Mouse (Mus musculus): ENCODE results near the gene Cab39. TPM values are rescaled to one million over a fixed set of nuclear protein-coding genes. Genes with fewer than 3 reads are reported as not detected.
"Not testable (repeated sequence)": the region's sequence is repeated elsewhere in the genome, so short reads cannot be mapped to it uniquely, and the experiment has no call there.

Gene Cab39
- polyA plus RNA-seq, 1 experiment from 2014 or later, result 33.8 TPM

- no peak for ATAC-seq
Measured at GRCm38 (mm10) chr1:85799776-85800175, 6.5 kb downstream of the Cab39 start.

DNA sequence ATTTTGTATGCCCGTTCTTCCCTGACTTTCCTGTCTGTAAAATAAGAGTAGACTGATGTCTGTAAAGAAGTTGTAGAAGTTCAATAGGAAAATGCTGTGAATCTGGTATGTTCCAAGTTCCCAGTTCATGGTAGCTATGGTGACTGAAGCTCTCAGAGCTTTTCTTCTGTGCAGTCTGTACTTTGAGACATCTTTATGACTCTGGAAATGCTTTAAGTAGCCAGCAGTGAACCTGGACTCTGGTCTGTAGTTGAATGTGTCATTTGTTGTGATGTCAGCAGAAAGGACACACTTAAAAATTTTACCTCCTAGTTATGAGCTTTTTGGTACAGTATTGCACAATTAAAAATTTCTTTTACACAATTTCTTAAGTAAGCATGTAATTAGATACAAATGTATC, 9.3 kb downstream of the Cab39 start:
- H3K4me1 ChIP-seq (replicated peaks; ENCODE audit: control insufficient read depth, insufficient read depth, low read length), result no peaks in the 10 kb centered on the region
- no peak overlapping the region for H3K4me2 ChIP-seq (replicated peaks; ENCODE audit: low read depth)
- no peak overlapping the region for H3K4me3 ChIP-seq (ENCODE audit: low read depth, low read length)
- no peaks in the 10 kb centered on the region for H3K27me3 ChIP-seq (replicated peaks; ENCODE audit: control insufficient read depth, insufficient read depth, low read length)
- H3K9me3 ChIP-seq (ENCODE audit: control insufficient read depth), result no peaks in the 10 kb centered on the region
- no peak overlapping the region for H3K9ac ChIP-seq (ENCODE audit: low read depth, low read length)
- no peaks in the 10 kb centered on the region for H3K36me3 ChIP-seq (ENCODE audit: control insufficient read depth, insufficient read depth)
- H3K27ac ChIP-seq (ENCODE audit: low read depth, low read length), result peak overlapping the region; percentile 37
- WGBS, result 60% methylated on average over 1 of the region's 1 CpGs
- TF ChIP-seq CTCF (IDR thresholded peaks at IDR 0.05; ENCODE audit: low read depth), result no peak
- ATAC-seq, result peak; percentile 94

More at GRCm38 (mm10) chr1:85799776-85800175, 6.5 kb downstream of the Cab39 start:
- H3K27me3 ChIP-seq (replicated peaks; ENCODE audit: control insufficient read depth, insufficient read depth, low read length), result no peaks in the 10 kb centered on the region
- H3K9ac ChIP-seq (ENCODE audit: low read depth, low read length), result no peak overlapping the region
- H3K4me3 ChIP-seq (ENCODE audit: low read depth, low read length), result no peak overlapping the region
- no peak for TF ChIP-seq CTCF (IDR thresholded peaks at IDR 0.05; ENCODE audit: low read depth)
- 36% methylated on average over 1 of the region's 1 CpGs for WGBS
- H3K9me3 ChIP-seq (ENCODE audit: control insufficient read depth), result no peaks in the 10 kb centered on the region
- H3K4me2 ChIP-seq (replicated peaks; ENCODE audit: low read depth), result no peak overlapping the region
- H3K27ac ChIP-seq (ENCODE audit: low read depth, low read length), result no peak overlapping the region
- 0 out of 2 replicates have a peak, but pooled peaks cover 5% of the 10 kb centered on the region for H3K36me3 ChIP-seq (ENCODE audit: control insufficient read depth, insufficient read depth)
- H3K4me1 ChIP-seq (replicated peaks; ENCODE audit: control insufficient read depth, insufficient read depth, low read length), result 0 out of 2 replicates have a peak, but pooled peaks cover 3% of the 10 kb centered on the region

- no peak for TF ChIP-seq CTCF (IDR thresholded peaks at IDR 0.05; ENCODE audit: low read depth)
- H3K27ac ChIP-seq (ENCODE audit: low read depth, low read length), result no peak overlapping the region
- H3K9me3 ChIP-seq (ENCODE audit: control insufficient read depth), result no peaks in the 10 kb centered on the region
- H3K27me3 ChIP-seq (replicated peaks; ENCODE audit: control insufficient read depth, insufficient read depth, low read length), result no peaks in the 10 kb centered on the region
- H3K4me1 ChIP-seq (replicated peaks; ENCODE audit: control insufficient read depth, insufficient read depth, low read length), result 0 out of 2 replicates have a peak, but pooled peaks cover 5% of the 10 kb centered on the region
- H3K9ac ChIP-seq (ENCODE audit: low read depth, low read length), result no peak overlapping the region
- no peak overlapping the region for H3K4me2 ChIP-seq (replicated peaks; ENCODE audit: low read depth)
- no peaks in the 10 kb centered on the region for H3K36me3 ChIP-seq (ENCODE audit: control insufficient read depth, insufficient read depth)
- 79% methylated on average over 8 of the region's 8 CpGs for WGBS
- no peak for ATAC-seq
- no peak overlapping the region for H3K4me3 ChIP-seq (ENCODE audit: low read depth, low read length)
Measured at GRCm38 (mm10) chr1:85804551-85804950, 11.3 kb downstream of the Cab39 start.

DNA sequence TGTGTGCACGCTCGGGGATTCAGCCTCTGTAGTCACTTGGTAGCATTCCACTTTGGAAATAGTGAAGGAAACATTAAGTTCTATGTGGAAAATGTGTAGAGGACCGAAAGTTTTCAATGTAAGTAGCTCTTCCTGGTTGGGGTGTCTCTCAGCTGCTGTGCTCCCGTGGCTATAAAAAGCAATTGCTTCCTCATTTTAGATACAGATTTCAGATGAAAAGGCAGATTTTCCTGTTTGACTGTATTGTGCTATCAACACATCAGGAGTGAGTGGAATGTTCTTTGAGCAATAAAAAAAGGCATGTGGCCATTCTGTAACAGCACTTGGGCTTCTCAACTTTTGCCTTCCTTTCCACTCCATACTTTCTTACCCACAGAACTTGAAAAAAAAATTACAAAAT, 16.0 kb downstream of the Cab39 start:
- Histone ChIP-seq H3K27me3 (replicated peaks; ENCODE audit: control insufficient read depth, insufficient read depth, low read length) (no peaks in the 10 kb centered on the region), H3K4me1 (replicated peaks; ENCODE audit: control insufficient read depth, insufficient read depth, low read length) (peaks cover 28% of the 10 kb centered on the region; the same call in 1 of the 2 replicates), H3K27ac (ENCODE audit: low read depth, low read length) (peak overlapping the region; percentile 15; the same call in 1 of the 2 replicates), H3K4me2 (replicated peaks; ENCODE audit: low read depth) (no peak overlapping the region), H3K36me3 (ENCODE audit: control insufficient read depth, insufficient read depth) (no peaks in the 10 kb centered on the region), H3K9ac (ENCODE audit: low read depth, low read length) (no peak overlapping the region), H3K9me3 (ENCODE audit: control insufficient read depth) (no peaks in the 10 kb centered on the region), H3K4me3 (ENCODE audit: low read depth, low read length) (no peak overlapping the region)
- ATAC-seq, result peak; percentile 56
- WGBS, result 34% methylated on average over 4 of the region's 4 CpGs
- TF ChIP-seq CTCF (IDR thresholded peaks at IDR 0.05; ENCODE audit: low read depth), result no peak

DNA sequence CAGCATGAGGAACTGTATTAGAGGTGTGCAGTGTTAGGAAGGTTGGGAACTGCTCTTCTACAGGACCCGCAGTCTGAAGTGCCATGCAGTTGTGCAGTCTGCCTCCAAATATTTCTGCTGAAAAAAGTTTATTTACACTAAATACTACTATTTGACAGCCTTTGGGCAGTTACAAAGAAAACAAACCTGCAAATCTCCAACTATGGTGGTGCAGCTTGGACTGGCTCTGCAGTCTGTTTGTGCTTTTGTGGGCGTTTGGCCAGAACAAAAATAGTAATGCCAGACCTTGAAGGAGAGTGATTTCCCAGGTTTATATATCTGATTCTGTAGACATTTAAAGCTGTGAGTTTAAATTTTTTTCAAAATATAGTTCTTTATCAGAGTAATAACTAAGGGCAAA, 17.1 kb downstream of the Cab39 start:
- Histone ChIP-seq H3K4me2 (replicated peaks; ENCODE audit: low read depth) (no peak overlapping the region), H3K9me3 (ENCODE audit: control insufficient read depth) (no peaks in the 10 kb centered on the region), H3K27ac (ENCODE audit: low read depth, low read length) (no peak overlapping the region), H3K4me1 (replicated peaks; ENCODE audit: control insufficient read depth, insufficient read depth, low read length) (peaks cover 28% of the 10 kb centered on the region; the same call in 1 of the 2 replicates), H3K4me3 (ENCODE audit: low read depth, low read length) (no peak overlapping the region), H3K36me3 (ENCODE audit: control insufficient read depth, insufficient read depth) (no peaks in the 10 kb centered on the region), H3K27me3 (replicated peaks; ENCODE audit: control insufficient read depth, insufficient read depth, low read length) (no peaks in the 10 kb centered on the region), H3K9ac (ENCODE audit: low read depth, low read length) (no peak overlapping the region)
- WGBS, result 49% methylated on average over 2 of the region's 2 CpGs
- no peak for ATAC-seq
- TF ChIP-seq CTCF (IDR thresholded peaks at IDR 0.05; ENCODE audit: low read depth), result no peak

DNA sequence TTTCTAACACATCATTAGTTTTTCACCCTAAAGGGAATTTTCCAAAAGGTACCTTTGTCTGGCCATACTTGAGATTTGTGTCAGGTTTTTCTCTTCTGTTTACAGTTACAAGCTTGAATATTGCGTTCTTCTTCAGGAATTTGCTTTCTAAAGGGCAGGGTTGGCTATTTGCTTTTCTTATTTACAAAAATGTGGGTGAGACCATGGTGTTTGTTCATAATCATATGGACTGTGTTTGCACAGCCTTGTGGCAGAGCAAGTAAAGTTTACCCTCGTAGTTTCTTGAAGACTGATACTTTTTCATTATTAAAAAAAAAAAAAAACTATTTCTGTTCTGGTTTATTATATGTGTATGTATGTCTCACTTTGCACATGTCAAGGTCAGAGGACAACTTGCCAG, 17.5 kb downstream of the Cab39 start:
- no peak overlapping the region for H3K27ac ChIP-seq (ENCODE audit: low read depth, low read length)
- no peak overlapping the region for H3K9ac ChIP-seq (ENCODE audit: low read depth, low read length)
- 51% methylated on average over 2 of the region's 2 CpGs for WGBS
- H3K27me3 ChIP-seq (replicated peaks; ENCODE audit: control insufficient read depth, insufficient read depth, low read length), result no peaks in the 10 kb centered on the region
- no peak overlapping the region for H3K4me3 ChIP-seq (ENCODE audit: low read depth, low read length)
- no peak for TF ChIP-seq CTCF (IDR thresholded peaks at IDR 0.05; ENCODE audit: low read depth)
- H3K4me2 ChIP-seq (replicated peaks; ENCODE audit: low read depth), result no peak overlapping the region
- no peaks in the 10 kb centered on the region for H3K9me3 ChIP-seq (ENCODE audit: control insufficient read depth)
- ATAC-seq, result no peak
- H3K36me3 ChIP-seq (ENCODE audit: control insufficient read depth, insufficient read depth), result no peaks in the 10 kb centered on the region
- peaks cover 28% of the 10 kb centered on the region; the same call in 1 of the 2 replicates for H3K4me1 ChIP-seq (replicated peaks; ENCODE audit: control insufficient read depth, insufficient read depth, low read length)

GRCm38 (mm10) chr1:85814213-85814612, 21.0 kb downstream of the Cab39 start:
- peaks cover 26% of the 10 kb centered on the region; the same call in 1 of the 2 replicates for H3K4me1 ChIP-seq (replicated peaks; ENCODE audit: control insufficient read depth, insufficient read depth, low read length)
- not testable (repeated sequence) for H3K27me3 ChIP-seq (replicated peaks; ENCODE audit: control insufficient read depth, insufficient read depth, low read length); H3K4me2 ChIP-seq (replicated peaks; ENCODE audit: low read depth); H3K9me3 ChIP-seq (ENCODE audit: control insufficient read depth); H3K9ac ChIP-seq (ENCODE audit: low read depth, low read length); H3K27ac ChIP-seq (ENCODE audit: low read depth, low read length); H3K4me3 ChIP-seq (ENCODE audit: low read depth, low read length); H3K36me3 ChIP-seq (ENCODE audit: control insufficient read depth, insufficient read depth)
- ATAC-seq, result peak; percentile 19; the same call in 1 of the 2 replicates

Data from intestine, postnatal 0 days (tissue).